Mouse (Mus musculus): Measurements from ENCODE around the gene Ddx11. TPM values are rescaled to one million over a fixed set of nuclear protein-coding genes. Genes with fewer than 3 reads are reported as not detected.

Ddx11 gene
- polyA plus RNA-seq, 1 experiment from 2014 or later = 16.9 TPM

DNA sequence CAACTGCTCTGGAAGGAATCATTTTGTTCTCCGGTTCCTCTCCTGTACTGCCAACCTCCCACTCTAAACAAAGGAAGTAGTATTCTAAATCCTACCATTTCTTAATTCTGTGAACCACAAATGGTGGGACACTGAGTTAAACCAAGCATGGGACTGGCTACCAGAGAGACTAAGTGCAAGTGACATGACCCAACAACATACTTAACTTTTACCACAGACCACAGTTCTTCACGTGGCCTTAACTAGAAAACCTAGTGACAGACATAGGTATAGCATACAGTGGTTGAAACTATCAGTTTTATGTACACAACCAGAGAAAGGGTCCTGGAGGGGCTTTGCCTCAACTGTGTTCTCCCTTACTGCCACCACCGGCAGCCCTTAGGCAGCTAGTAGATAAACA lies 30.7 kb upstream of the Ddx11 start:
- Histone ChIP-seq H3K4me1 (no peaks in the 10 kb centered on the region), H3K27me3 (no peaks in the 10 kb centered on the region), H3K27ac (replicated peaks) (no peak overlapping the region), H3K9ac (no peak overlapping the region), H3K4me3 (replicated peaks) (no peak overlapping the region), H3K36me3 (peaks cover 17% of the 10 kb centered on the region; the same call in 1 of the 2 replicates), H3K4me2 (replicated peaks) (no peak overlapping the region), H3K9me3 (replicated peaks) (no peaks in the 10 kb centered on the region)
- ATAC-seq (ENCODE audit: insufficient number of reproducible peaks, low FRiP score, low TSS enrichment, low read depth) = no peak
- 66% methylated on average over 3 of the region's 3 CpGs for WGBS

DNA sequence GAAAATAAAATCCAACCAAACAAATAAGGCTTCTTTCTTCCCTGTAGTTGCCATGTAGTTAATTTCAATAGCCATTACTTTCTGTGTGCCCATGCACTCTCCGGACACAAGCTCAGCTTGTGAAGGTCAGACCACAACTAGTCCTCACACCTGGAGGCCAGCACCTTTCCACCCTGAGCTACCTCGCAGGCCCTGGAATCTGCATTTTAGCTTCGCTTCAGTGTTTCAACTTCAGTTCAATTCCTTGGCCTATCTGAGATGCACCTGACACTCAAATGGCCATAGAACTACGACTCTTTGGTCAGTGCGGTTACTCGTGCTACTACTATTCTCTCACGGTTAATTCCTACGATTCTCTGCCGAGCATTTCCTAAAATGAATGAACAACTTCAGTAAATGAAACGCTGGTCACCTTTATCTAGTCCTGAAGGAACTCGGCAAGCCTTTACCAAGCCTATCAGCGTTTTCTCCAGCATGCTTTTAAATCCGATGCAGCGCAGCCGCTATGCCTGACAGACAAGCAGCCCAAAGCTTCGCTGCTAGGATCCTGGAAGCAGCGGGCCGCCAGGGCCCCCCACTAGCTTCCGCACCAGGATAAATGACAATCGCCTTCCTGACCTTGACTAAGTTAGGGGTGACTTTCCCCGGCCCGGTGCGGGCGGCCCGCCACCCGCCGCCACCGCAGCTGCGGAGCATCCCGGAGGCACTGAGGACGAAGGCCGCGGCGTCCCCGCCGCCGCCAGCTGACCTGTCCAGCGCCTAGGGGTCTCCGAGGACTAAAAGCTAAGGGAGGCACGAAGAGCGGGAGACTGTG lies 22.5 kb upstream of the Ddx11 start:
- 2% methylated on average over 38 of the region's 41 CpGs for WGBS
- ATAC-seq (ENCODE audit: insufficient number of reproducible peaks, low FRiP score, low TSS enrichment, low read depth) = peak; percentile 22

GRCm38 (mm10) chr17:66101380-66102330 lies 21.7 kb upstream of the Ddx11 start, which contains the start of gene Ndufv2:
Gene Ndufv2 (minus strand): TSS chr17:66101559.
- Histone ChIP-seq H3K9me3 (replicated peaks) (no peaks in the 10 kb centered on the region), H3K4me1 (peaks cover 13% of the 10 kb centered on the region), H3K27me3 (no peaks in the 10 kb centered on the region), H3K36me3 (0 out of 2 replicates have a peak, but pooled peaks cover 5% of the 10 kb centered on the region), H3K4me2 (replicated peaks) (peak within 1 kb of the TSS; percentile 89), H3K27ac (replicated peaks) (peak within 1 kb of the TSS; percentile 93), H3K4me3 (replicated peaks) (peak within 1 kb of the TSS; percentile 94), H3K9ac (peak within 1 kb of the TSS; percentile 96)
- under 1% methylated on average over 67 of the region's 67 CpGs for WGBS
- peak; percentile 99 for ATAC-seq (ENCODE audit: insufficient number of reproducible peaks, low FRiP score, low TSS enrichment, low read depth)

More for the DNA sequence above, 22.5 kb upstream of the Ddx11 start:
- Histone ChIP-seq H3K9ac (peak overlapping the region; percentile 96), H3K36me3 (0 out of 2 replicates have a peak, but pooled peaks cover 5% of the 10 kb centered on the region), H3K4me1 (peaks cover 13% of the 10 kb centered on the region), H3K4me3 (replicated peaks) (peak overlapping the region; percentile 94), H3K9me3 (replicated peaks) (no peaks in the 10 kb centered on the region), H3K4me2 (replicated peaks) (peak overlapping the region; percentile 89), H3K27me3 (no peaks in the 10 kb centered on the region), H3K27ac (replicated peaks) (peak overlapping the region; percentile 93)

- no peak overlapping the region for H3K9ac ChIP-seq
- no peak overlapping the region for H3K27ac ChIP-seq (replicated peaks)
- no peaks in the 10 kb centered on the region for H3K27me3 ChIP-seq
- H3K4me2 ChIP-seq (replicated peaks) = no peak overlapping the region
- H3K4me3 ChIP-seq (replicated peaks) = no peak overlapping the region
- WGBS = 84% methylated on average over 7 of the region's 7 CpGs
- ATAC-seq (ENCODE audit: insufficient number of reproducible peaks, low FRiP score, low TSS enrichment, low read depth) = no peak
- H3K4me1 ChIP-seq = peaks cover 13% of the 10 kb centered on the region
- no peaks in the 10 kb centered on the region for H3K9me3 ChIP-seq (replicated peaks)
- no peaks in the 10 kb centered on the region for H3K36me3 ChIP-seq
Measured at GRCm38 (mm10) chr17:66104076-66104475, 19.2 kb upstream of the Ddx11 start.

- no peak for ATAC-seq (ENCODE audit: insufficient number of reproducible peaks, low FRiP score, low TSS enrichment, low read depth)
- H3K4me2 ChIP-seq (replicated peaks) = no peak overlapping the region
- peaks cover 7% of the 10 kb centered on the region; the same call in 1 of the 2 replicates for H3K4me1 ChIP-seq
- H3K9me3 ChIP-seq (replicated peaks) = no peaks in the 10 kb centered on the region
- 43% methylated on average over 10 of the region's 10 CpGs for WGBS
- no peak overlapping the region for H3K4me3 ChIP-seq (replicated peaks)
- H3K27ac ChIP-seq (replicated peaks) = no peak overlapping the region
- H3K9ac ChIP-seq = no peak overlapping the region
- H3K27me3 ChIP-seq = no peaks in the 10 kb centered on the region
- H3K36me3 ChIP-seq = no peaks in the 10 kb centered on the region
Measured at GRCm38 (mm10) chr17:66106601-66107267, 16.6 kb upstream of the Ddx11 start.

DNA sequence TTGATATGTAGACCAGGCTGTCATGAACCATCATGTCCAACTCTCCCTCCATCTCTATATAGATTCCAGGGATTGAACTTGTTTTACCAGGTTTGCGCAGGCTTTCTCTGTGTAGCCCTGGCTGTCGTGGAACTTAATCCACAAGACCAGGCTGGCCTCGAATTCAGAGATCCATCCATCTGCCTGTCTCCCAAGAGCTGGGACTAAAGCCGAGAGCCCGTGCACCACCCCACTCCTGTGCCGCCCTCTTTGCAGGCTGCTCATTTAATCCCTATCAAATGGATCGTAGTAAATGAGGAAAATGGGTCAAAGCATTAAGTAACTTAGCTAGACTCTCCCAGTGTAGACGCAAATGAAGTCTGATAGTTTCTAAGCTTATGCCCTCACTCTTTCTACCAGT lies 15.9 kb upstream of the Ddx11 start:
- Histone ChIP-seq H3K27ac (replicated peaks) (no peak overlapping the region), H3K4me1 (peaks cover 11% of the 10 kb centered on the region), H3K9me3 (replicated peaks) (no peaks in the 10 kb centered on the region), H3K4me2 (replicated peaks) (no peak overlapping the region), H3K27me3 (no peaks in the 10 kb centered on the region), H3K36me3 (no peaks in the 10 kb centered on the region), H3K9ac (no peak overlapping the region), H3K4me3 (replicated peaks) (no peak overlapping the region)
- ATAC-seq (ENCODE audit: insufficient number of reproducible peaks, low FRiP score, low TSS enrichment, low read depth) = no peak
- 59% methylated on average over 8 of the region's 8 CpGs for WGBS

GRCm38 (mm10) chr17:66108198-66108597 lies 15.1 kb upstream of the Ddx11 start:
- Histone ChIP-seq H3K9ac (no peak overlapping the region), H3K4me1 (peaks cover 14% of the 10 kb centered on the region), H3K27ac (replicated peaks) (no peak overlapping the region), H3K36me3 (no peaks in the 10 kb centered on the region), H3K4me2 (replicated peaks) (no peak overlapping the region), H3K27me3 (no peaks in the 10 kb centered on the region), H3K9me3 (replicated peaks) (no peaks in the 10 kb centered on the region), H3K4me3 (replicated peaks) (no peak overlapping the region)
- 76% methylated on average over 4 of the region's 4 CpGs for WGBS
- ATAC-seq (ENCODE audit: insufficient number of reproducible peaks, low FRiP score, low TSS enrichment, low read depth) = no peak

DNA sequence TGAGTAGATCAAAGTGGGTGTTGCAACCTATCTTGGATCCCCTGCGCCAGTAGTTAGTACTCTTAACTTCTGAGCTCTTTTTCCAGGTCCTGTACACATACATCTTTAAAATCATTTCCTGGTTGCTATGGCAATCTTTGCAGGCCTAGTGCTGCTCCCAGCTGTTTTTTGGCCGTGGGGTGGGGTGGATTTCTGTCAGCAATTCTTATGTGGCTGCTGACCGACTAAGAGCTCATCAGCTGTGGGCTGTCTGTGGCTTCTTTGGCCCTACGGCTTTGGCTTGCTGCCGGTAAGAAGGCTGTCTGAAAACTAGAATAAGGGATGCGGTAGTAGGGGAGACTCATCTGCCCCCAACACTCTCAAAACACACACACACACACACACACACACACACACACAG lies 12.6 kb upstream of the Ddx11 start:
- H3K27ac ChIP-seq (replicated peaks) = peak overlapping the region; percentile 90
- peak overlapping the region; percentile 90 for H3K4me3 ChIP-seq (replicated peaks)
- H3K9me3 ChIP-seq (replicated peaks) = no peaks in the 10 kb centered on the region
- peaks cover 14% of the 10 kb centered on the region for H3K4me1 ChIP-seq
- 32% methylated on average over 6 of the region's 6 CpGs for WGBS
- ATAC-seq (ENCODE audit: insufficient number of reproducible peaks, low FRiP score, low TSS enrichment, low read depth) = no peak
- no peak overlapping the region; the same call in 1 of the 2 replicates for H3K9ac ChIP-seq
- H3K4me2 ChIP-seq (replicated peaks) = peak overlapping the region; percentile 63
- no peaks in the 10 kb centered on the region for H3K27me3 ChIP-seq
- peaks cover 22% of the 10 kb centered on the region for H3K36me3 ChIP-seq

GRCm38 (mm10) chr17:66111402-66111959 lies 11.8 kb upstream of the Ddx11 start, which contains the start of gene Washc1:
Gene Washc1 (plus strand): TSS chr17:66111545.
- Histone ChIP-seq H3K36me3 (peaks cover 29% of the 10 kb centered on the region), H3K4me2 (replicated peaks) (peak within 1 kb of the TSS; percentile 63), H3K9ac (peak within 1 kb of the TSS; percentile 82), H3K27ac (replicated peaks) (peak within 1 kb of the TSS; percentile 90), H3K27me3 (no peaks in the 10 kb centered on the region), H3K4me3 (replicated peaks) (peak within 1 kb of the TSS; percentile 90), H3K4me1 (peaks cover 14% of the 10 kb centered on the region), H3K9me3 (replicated peaks) (no peaks in the 10 kb centered on the region)
- under 1% methylated on average over 40 of the region's 41 CpGs for WGBS
- ATAC-seq (ENCODE audit: insufficient number of reproducible peaks, low FRiP score, low TSS enrichment, low read depth) = peak; percentile 97

DNA sequence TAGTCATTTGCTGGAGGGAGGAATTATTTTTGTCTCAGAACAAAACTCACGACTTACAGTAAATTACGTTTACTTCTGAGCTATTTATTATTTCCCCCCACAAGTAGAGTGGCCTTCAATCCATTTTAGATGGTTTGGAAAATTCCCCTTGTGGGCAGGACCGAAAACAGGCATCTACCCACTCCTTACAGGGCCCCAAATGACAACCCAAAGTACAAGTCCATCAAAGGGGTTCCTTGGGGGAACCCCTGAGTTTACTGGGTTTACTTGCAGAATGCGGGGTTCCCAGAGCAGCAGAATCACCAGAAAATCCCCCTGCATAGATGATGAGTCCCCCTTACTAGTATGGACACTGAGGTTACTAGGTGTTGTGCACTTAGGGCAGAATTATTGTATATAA lies 11.2 kb upstream of the Ddx11 start:
- Histone ChIP-seq H3K27me3 (no peaks in the 10 kb centered on the region), H3K27ac (replicated peaks) (peak overlapping the region; percentile 90; the same call in 1 of the 2 replicates), H3K9ac (peak overlapping the region; percentile 82), H3K4me3 (replicated peaks) (peak overlapping the region; percentile 90), H3K9me3 (replicated peaks) (no peaks in the 10 kb centered on the region), H3K4me2 (replicated peaks) (peak overlapping the region; percentile 63), H3K4me1 (peaks cover 14% of the 10 kb centered on the region), H3K36me3 (peaks cover 36% of the 10 kb centered on the region)
- WGBS = 32% methylated on average over 4 of the region's 4 CpGs
- ATAC-seq (ENCODE audit: insufficient number of reproducible peaks, low FRiP score, low TSS enrichment, low read depth) = no peak

Data from embryonic facial prominence, embryonic 15.5 days (tissue).